ENCODE assay signal across 8 mouse cellular contexts in the genomic region with DNA sequence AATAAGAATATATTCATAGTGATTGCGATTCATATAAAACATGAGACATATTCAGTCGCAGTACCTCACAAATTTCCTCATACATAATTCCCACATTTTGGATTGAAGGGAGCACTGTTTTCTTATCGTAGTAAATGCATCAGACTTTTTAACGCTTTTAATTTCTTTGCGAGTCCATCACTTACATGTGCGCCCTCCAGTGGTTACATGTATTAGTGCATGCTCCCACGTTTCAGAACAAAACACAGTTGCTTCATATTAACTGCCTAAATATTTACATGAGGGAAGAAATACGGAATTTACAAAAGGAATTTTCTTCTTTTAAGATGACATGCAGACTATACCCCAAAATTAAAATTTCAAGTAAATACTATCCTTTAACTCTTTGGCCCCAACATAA. TPM values are rescaled to one million over a fixed set of nuclear protein-coding genes. Genes with fewer than 3 reads are reported as not detected.
DNase-seq lines count a peak whose midpoint lies in the region; ATAC-seq and TF ChIP-seq lines count a peak whose summit lies in the region.

No protein-coding gene starts in this region.

- peak; percentile 8 to 42 for DNase-seq in cerebellum, postnatal 25 days
- DNase-seq in cerebellum, adult 11-12 months, result no peak
- DNase-seq in left cerebral cortex, adult 2 months (ENCODE audit: extremely low spot score in 1 of 2, low spot score in 2 of 2), result no peak
- no peak for DNase-seq in left cerebral cortex, adult 11 months (ENCODE audit: low spot score)
- no peak for DNase-seq in G1E (ENCODE audit: low spot score)
- peak; percentile 60 for DNase-seq in hindbrain, embryonic 14.5 days (ENCODE audit: low spot score)
- DNase-seq in spleen, postnatal 14 days (ENCODE audit: low spot score in 2 of 2), result no peak
- no peak for DNase-seq in gastrocnemius, postnatal 36 days

- H3K4me1 ChIP-seq in G1E (ENCODE audit: insufficient read depth, low read depth, low read length), result no peaks in the 10 kb centered on the region
- no peaks in the 10 kb centered on the region for H3K4me1 ChIP-seq in hindbrain, embryonic 14.5 days (replicated peaks; ENCODE audit: control insufficient read depth, insufficient read depth, low read length)

- no peak overlapping the region for H3K4me3 ChIP-seq in left cerebral cortex, adult 2 months
- no peak overlapping the region for H3K4me3 ChIP-seq in G1E (ENCODE audit: low read depth, low read length)
- H3K4me3 ChIP-seq in hindbrain, embryonic 14.5 days (replicated peaks; ENCODE audit: low read length), result no peak overlapping the region

- peak overlapping the region; percentile 29; the same call in 1 of the 2 replicates for H3K4me2 ChIP-seq in hindbrain, embryonic 14.5 days (replicated peaks)

- no peaks in the 10 kb centered on the region for H3K27me3 ChIP-seq in G1E (ENCODE audit: insufficient read depth, low read length)
- H3K27me3 ChIP-seq in hindbrain, embryonic 14.5 days (ENCODE audit: control insufficient read depth, insufficient read depth, low read length), result no peaks in the 10 kb centered on the region

- H3K36me3 ChIP-seq in G1E (replicated peaks), result no peaks in the 10 kb centered on the region
- no peaks in the 10 kb centered on the region for H3K36me3 ChIP-seq in hindbrain, embryonic 14.5 days (replicated peaks; ENCODE audit: control insufficient read depth, insufficient read depth)

- 18% methylated on average over 8 of the region's 8 CpGs for WGBS in hindbrain, embryonic 14.5 days

- no peaks in the 10 kb centered on the region for H3K9me3 ChIP-seq in G1E (replicated peaks)
- 0 out of 2 replicates have a peak, but pooled peaks cover 7% of the 10 kb centered on the region for H3K9me3 ChIP-seq in hindbrain, embryonic 14.5 days (ENCODE audit: control insufficient read depth, low read length)

- intact Hi-C loops in left cerebral cortex, adult 2 months (cut with DNase I), result no loop called here
- intact Hi-C loops in gastrocnemius, postnatal 36 days (cut with DNase I), result no loop called here

- no peak overlapping the region for H3K9ac ChIP-seq in hindbrain, embryonic 14.5 days

- TF ChIP-seq CTCF in left cerebral cortex, adult 2 months (IDR thresholded peaks at IDR 0.05), result peak; percentile 64
- peak; percentile 48 for TF ChIP-seq CTCF in G1E (IDR thresholded peaks at IDR 0.05; ENCODE audit: low read depth, low read length)

- no peak overlapping the region for H3K27ac ChIP-seq in left cerebral cortex, adult 2 months
- H3K27ac ChIP-seq in hindbrain, embryonic 14.5 days, result no peak overlapping the region

- ATAC-seq in G1E (ENCODE audit: extremely low read depth, insufficient number of reproducible peaks, low FRiP score, poor library complexity, severe bottlenecking), result peak; percentile 67
- ATAC-seq in hindbrain, embryonic 14.5 days (ENCODE audit: low FRiP score), result no peak

RNA-seq across cellular contexts. Expression of a gene that starts 8.4 kb away (rescaled TPM):
- total RNA-seq in left cerebral cortex, adult 2 months (2021), result under 1 TPM; 0.48 to 0.75 TPM
- total RNA-seq in G1E (2014; fragmentation: Nextera tagmentation) (1.6 and 6.2 TPM in 2 replicates), G1E (2017) (3.9 and 4.4 TPM in 2 replicates)
- polyA plus RNA-seq in G1E (2012), result 1.2 and 1.3 TPM in 2 replicates
- polyA plus RNA-seq in hindbrain, embryonic 14.5 days (2014; fragmentation: Nextera tagmentation; extraction: Ambion mirVana), result 20.4 and 22.2 TPM in 2 replicates
- under 1 TPM in 1 of 2 experiments, not detected in 1; 0.25 TPM for total RNA-seq in gastrocnemius, postnatal 36 days (2021)

RNA-seq across cellular contexts. Expression of a gene that starts 36.0 kb away (rescaled TPM):
- total RNA-seq in left cerebral cortex, adult 2 months (2021), result under 1 TPM; 0.26 to 0.29 TPM
- not detected in 2 replicates for total RNA-seq in G1E (2014; fragmentation: Nextera tagmentation)
- total RNA-seq in G1E (2017), result 0.05 TPM in 1 of 2 replicates, not detected in the other
- polyA plus RNA-seq in G1E (2012), result not detected in 2 replicates
- 9.4 and 10.0 TPM in 2 replicates for polyA plus RNA-seq in hindbrain, embryonic 14.5 days (2014; fragmentation: Nextera tagmentation; extraction: Ambion mirVana)
- under 1 TPM; 0.43 to 0.54 TPM for total RNA-seq in gastrocnemius, postnatal 36 days (2021)

RNA-seq across cellular contexts. Expression of a gene that starts 51.5 kb away (rescaled TPM):
- total RNA-seq in left cerebral cortex, adult 2 months (2021), result 1 to 10 TPM; 1.4 to 3.5 TPM
- total RNA-seq in G1E (2014; fragmentation: Nextera tagmentation) (not detected in 2 replicates), G1E (2017) (0.05 TPM in 1 of 2 replicates, not detected in the other)
- polyA plus RNA-seq in G1E (2012), result not detected in 2 replicates
- polyA plus RNA-seq in hindbrain, embryonic 14.5 days (2014; fragmentation: Nextera tagmentation; extraction: Ambion mirVana), result 17.2 and 17.6 TPM in 2 replicates
- not detected for total RNA-seq in gastrocnemius, postnatal 36 days (2021)

Comparison
In these comparisons a context has a peak if more than half of its experiments do, and no peak if none do; other contexts are left out.
1. DNase-seq: peak in cerebellum, postnatal 25 days (2 of 2) and hindbrain, embryonic 14.5 days (single experiment); none in cerebellum, adult 11-12 months (single experiment), left cerebral cortex, adult 2 months (0 of 2), left cerebral cortex, adult 11 months (single experiment), G1E (single experiment), spleen, postnatal 14 days (0 of 2) and gastrocnemius, postnatal 36 days (0 of 2).